In the genomic region with DNA sequence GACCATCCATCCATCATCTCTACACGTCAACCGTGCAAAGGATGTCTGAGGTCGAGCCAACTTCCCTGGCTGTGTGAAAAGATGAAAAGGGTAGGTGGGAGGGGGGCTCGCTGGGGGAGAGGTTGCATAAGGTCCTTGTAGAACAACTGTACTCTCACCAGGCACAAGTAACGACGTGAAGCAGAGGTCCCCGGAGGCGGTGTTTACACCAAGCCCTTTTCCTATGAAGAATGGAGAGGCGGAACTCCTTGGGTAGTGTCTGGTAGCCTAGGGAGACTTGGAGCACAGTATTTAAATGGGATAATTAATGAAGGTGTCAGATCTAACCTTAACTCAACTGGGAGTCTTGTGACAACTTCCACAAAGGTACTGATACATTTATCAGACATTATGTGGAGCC, we compare ENCODE assay signal across 41 mouse cellular contexts. TPM values are rescaled to one million over a fixed set of nuclear protein-coding genes. Genes with fewer than 3 reads are reported as not detected.
"Had no signal": no experiment of that assay in that cellular context is flagged by ENCODE, and none has a peak within 500 bp of the region (broad histone marks: within the 10 kb centered on the region; RNA-seq: fewer than 3 reads in every experiment).

No protein-coding gene starts in this region.

- H3K36me3 ChIP-seq: heart, embryonic 10.5 days; heart, embryonic 12.5 days; heart, embryonic 13.5 days; heart, embryonic 15.5 days; hindbrain, embryonic 10.5 days; hindbrain, embryonic 12.5 days; hindbrain, embryonic 13.5 days; hindbrain, embryonic 15.5 days; intestine, embryonic 15.5 days had no signal

- ATAC-seq: hindbrain, embryonic 16.5 days; hindbrain, postnatal 0 days; inflammation-experienced regulatory T-cells, adult 6 months; intestine, embryonic 15.5 days; intestine, embryonic 16.5 days; intestine, postnatal 0 days had no signal

- H3K9ac ChIP-seq: heart, embryonic 12.5 days; heart, embryonic 13.5 days; heart, embryonic 15.5 days; hindbrain, embryonic 12.5 days; hindbrain, embryonic 13.5 days; hindbrain, embryonic 14.5 days; hindbrain, embryonic 15.5 days; intestine, embryonic 15.5 days had no signal

- H3K9me3 ChIP-seq: heart, embryonic 13.5 days; heart, embryonic 15.5 days; hindbrain, embryonic 12.5 days; hindbrain, embryonic 13.5 days; hindbrain, embryonic 15.5 days; intestine, embryonic 15.5 days had no signal

- H3K4me1 ChIP-seq: heart, embryonic 10.5 days; heart, embryonic 12.5 days; heart, embryonic 13.5 days; heart, embryonic 15.5 days; hindbrain, embryonic 10.5 days; hindbrain, embryonic 12.5 days; hindbrain, embryonic 13.5 days; hindbrain, embryonic 15.5 days; intestine, embryonic 15.5 days had no signal

- H3K4me2 ChIP-seq: heart, embryonic 11.5 days; heart, embryonic 12.5 days; heart, embryonic 13.5 days; heart, embryonic 15.5 days; hindbrain, embryonic 12.5 days; hindbrain, embryonic 13.5 days; hindbrain, embryonic 14.5 days; hindbrain, embryonic 15.5 days; intestine, embryonic 15.5 days had no signal

- DNase-seq: heart, postnatal 10 days; heart, postnatal 14 days; heart, postnatal 36 days; heart, postnatal 4 days; kidney, adult 11 months; kidney, adult 18-20 months; kidney, adult 2 months; kidney, adult 8-10 months; kidney, adult 9 months; kidney, postnatal 10 days; kidney, postnatal 14 days; kidney, postnatal 25 days; kidney, postnatal 36 days; kidney, postnatal 4 days; layer of hippocampus, adult 9-11 months; layer of hippocampus, postnatal 36 days had no signal

- H3K4me3 ChIP-seq: heart, embryonic 10.5 days; heart, embryonic 12.5 days; heart, embryonic 13.5 days; heart, embryonic 15.5 days; hindbrain, embryonic 10.5 days; hindbrain, embryonic 12.5 days; hindbrain, embryonic 13.5 days; hindbrain, embryonic 15.5 days; intestine, embryonic 15.5 days; layer of hippocampus, adult 2 months had no signal

- H3K27me3 ChIP-seq: heart, embryonic 12.5 days; heart, embryonic 13.5 days; heart, embryonic 15.5 days; hindbrain, embryonic 12.5 days; hindbrain, embryonic 13.5 days; hindbrain, embryonic 15.5 days; intestine, embryonic 15.5 days had no signal

- H3K27ac ChIP-seq: heart, embryonic 10.5 days; heart, embryonic 13.5 days; heart, embryonic 15.5 days; hindbrain, embryonic 10.5 days; hindbrain, embryonic 12.5 days; hindbrain, embryonic 13.5 days; hindbrain, embryonic 14.5 days; hindbrain, embryonic 15.5 days; hindbrain, postnatal 0 days; intestine, embryonic 15.5 days; kidney, postnatal 0 days; layer of hippocampus, adult 2 months had no signal

RNA-seq across cellular contexts. Expression of a gene that starts 28.2 kb away (rescaled TPM):
- polyA plus RNA-seq: heart, embryonic 10.5 days; heart, embryonic 11.5 days; heart, embryonic 12.5 days; heart, embryonic 13.5 days; heart, embryonic 14.5 days; heart, embryonic 15.5 days; heart, embryonic 16.5 days; heart, postnatal 0 days; hindbrain, embryonic 10.5 days; hindbrain, embryonic 11.5 days; inflammation-experienced regulatory T-cells, adult 6 months; intestine, embryonic 14.5 days; intestine, embryonic 15.5 days; intestine, embryonic 16.5 days; intestine, postnatal 0 days; kidney, embryonic 14.5 days; kidney, postnatal 0 days; large intestine, adult 2 months had no signal
